Mouse (Mus musculus) intestine, postnatal 0 days (tissue): Measurements from ENCODE around the gene Dnajb3. TPM values are rescaled to one million over a fixed set of nuclear protein-coding genes. Genes with fewer than 3 reads are reported as not detected.
"Not testable (repeated sequence)": the region's sequence is repeated elsewhere in the genome, so short reads cannot be mapped to it uniquely, and the experiment has no call there.

Experiments
- ATAC-seq: fragments of 200-750 bp; cut with Nextera tagmentation; 2 replicates; pipeline ENCODE4 v1.8.0; 2017; ENCODE audit warnings: mild to moderate bottlenecking, moderate TSS enrichment, moderate library complexity
- H3K27ac ChIP-seq: fragments of 300-500 bp; sonication (generic); 2 replicates; pipeline ENCODE4 v1.5.1; 2014; ENCODE audit warnings: mild to moderate bottlenecking, low read depth, low read length, moderate library complexity
- H3K27me3 ChIP-seq: fragments of 300-500 bp; sonication (generic); replicated peaks from 2 replicates; pipeline ENCODE4 v1.6.1; 2014; ENCODE audit warnings: low read length, mixed read lengths; ENCODE audit not compliant: control insufficient read depth, insufficient read depth
- H3K36me3 ChIP-seq: fragments of 300-500 bp; sonication (generic); 2 replicates; pipeline ENCODE4 v1.6.1; 2014; ENCODE audit warnings: mild to moderate bottlenecking, moderate library complexity; ENCODE audit not compliant: control insufficient read depth, insufficient read depth
- H3K4me1 ChIP-seq: fragments of 300-500 bp; sonication (generic); replicated peaks from 2 replicates; pipeline ENCODE4 v1.6.1; 2014; ENCODE audit warnings: antibody characterized with exemption, low read length, mixed read lengths; ENCODE audit not compliant: control insufficient read depth, insufficient read depth
- H3K4me2 ChIP-seq: fragments of 300-500 bp; sonication (generic); replicated peaks from 2 replicates; pipeline ENCODE4 v1.6.1; 2014; ENCODE audit warnings: low read depth, mild to moderate bottlenecking, moderate library complexity
- H3K4me3 ChIP-seq: fragments of 300-500 bp; sonication (generic); 2 replicates; pipeline ENCODE4 v1.5.1; 2014; ENCODE audit warnings: low read depth, low read length
- H3K9ac ChIP-seq: fragments of 300-500 bp; sonication (generic); 2 replicates; pipeline ENCODE4 v1.6.1; 2014; ENCODE audit warnings: mild to moderate bottlenecking, low read depth, low read length
- H3K9me3 ChIP-seq: fragments of 300-500 bp; sonication (generic); 2 replicates; pipeline ENCODE4 v1.6.1; 2016; ENCODE audit warnings: mixed run types; ENCODE audit not compliant: control insufficient read depth
- CTCF ChIP-seq: sonication (generic); IDR thresholded peaks from 2 replicates; pipeline ENCODE4 v1.5.1; 2016; ENCODE audit warnings: low read depth, mild to moderate bottlenecking, control low read depth, antibody characterized with exemption, moderate library complexity
- WGBS: fragments of 180-500 bp; shearing (Covaris S2); extraction: QIAGEN DNeasy Blood & Tissue Kit; methylation state at CpG from one replicate; pipeline ENCODE4 v1.1.7; 2014; 5-methylcytosine and 5-hydroxymethylcytosine counted together
- polyA plus RNA-seq: library from polyadenylated mRNA; unstranded; fragments of >200 nt; fragmentation: Nextera tagmentation; extraction: Ambion mirVana; gene quantifications from 2 replicates; pipeline ENCODE4 v1.2.1, GENCODE M21; 2015

Gene Dnajb3
- polyA plus RNA-seq, 1 experiment from 2014 or later, result 11.5 TPM

- no peak overlapping the region for H3K4me2 ChIP-seq
- H3K9ac ChIP-seq, result no peak overlapping the region
- H3K27ac ChIP-seq, result no peak overlapping the region
- no peak for ATAC-seq
- H3K27me3 ChIP-seq, result no peaks in the 10 kb centered on the region
- H3K36me3 ChIP-seq, result no peaks in the 10 kb centered on the region
- 62% methylated on average over 2 of the region's 2 CpGs for WGBS
- no peaks in the 10 kb centered on the region for H3K4me1 ChIP-seq
- no peaks in the 10 kb centered on the region for H3K9me3 ChIP-seq
- no peak for TF ChIP-seq CTCF
- H3K4me3 ChIP-seq, result no peak overlapping the region
These were observed 5.6 kb downstream of the Dnajb3 start for GRCm38 (mm10) chr1:88199996-88200395.

- no peak for ATAC-seq
- H3K4me2 ChIP-seq, result no peak overlapping the region
- TF ChIP-seq CTCF, result no peak
- 82% methylated on average over 3 of the region's 3 CpGs for WGBS
- no peak overlapping the region for H3K27ac ChIP-seq
- H3K4me1 ChIP-seq, result no peaks in the 10 kb centered on the region
- H3K36me3 ChIP-seq, result no peaks in the 10 kb centered on the region
- H3K4me3 ChIP-seq, result no peak overlapping the region
- H3K9me3 ChIP-seq, result no peaks in the 10 kb centered on the region
- no peaks in the 10 kb centered on the region for H3K27me3 ChIP-seq
- no peak overlapping the region for H3K9ac ChIP-seq
These were observed 8.1 kb downstream of the Dnajb3 start for GRCm38 (mm10) chr1:88197443-88197842.

GRCm38 (mm10) chr1:88195687-88196086 lies 9.9 kb downstream of the Dnajb3 start:
- H3K4me3 ChIP-seq, result no peak overlapping the region
- TF ChIP-seq CTCF, result peak; percentile 40
- ATAC-seq, result no peak
- no peak overlapping the region for H3K4me2 ChIP-seq
- H3K9ac ChIP-seq, result no peak overlapping the region
- H3K27ac ChIP-seq, result no peak overlapping the region
- 86% methylated on average over 1 of the region's 1 CpGs for WGBS
- H3K9me3 ChIP-seq, result no peaks in the 10 kb centered on the region
- no peaks in the 10 kb centered on the region for H3K27me3 ChIP-seq
- no peaks in the 10 kb centered on the region for H3K36me3 ChIP-seq
- no peaks in the 10 kb centered on the region for H3K4me1 ChIP-seq

- no peaks in the 10 kb centered on the region for H3K9me3 ChIP-seq
- H3K9ac ChIP-seq, result no peak overlapping the region
- no peak for TF ChIP-seq CTCF
- no peaks in the 10 kb centered on the region for H3K36me3 ChIP-seq
- H3K4me2 ChIP-seq, result no peak overlapping the region
- H3K27ac ChIP-seq, result no peak overlapping the region
- H3K4me1 ChIP-seq, result no peaks in the 10 kb centered on the region
- no peaks in the 10 kb centered on the region for H3K27me3 ChIP-seq
- H3K4me3 ChIP-seq, result no peak overlapping the region
- whole genome bisulfite sequencing, result 72% methylated on average over 3 of the region's 3 CpGs
- ATAC-seq, result no peak
These were observed 13.4 kb downstream of the Dnajb3 start for GRCm38 (mm10) chr1:88192136-88192535.

GRCm38 (mm10) chr1:88186325-88186935 lies 19.2 kb downstream of the Dnajb3 start:
- Histone ChIP-seq H3K9me3 (no peaks in the 10 kb centered on the region), H3K4me2 (no peak overlapping the region), H3K4me3 (no peak overlapping the region), H3K9ac (no peak overlapping the region), H3K4me1 (no peaks in the 10 kb centered on the region), H3K36me3 (no peaks in the 10 kb centered on the region), H3K27me3 (no peaks in the 10 kb centered on the region), H3K27ac (no peak overlapping the region)
- WGBS, result 68% methylated on average over 5 of the region's 5 CpGs
- no peak for TF ChIP-seq CTCF
- ATAC-seq, result peak; percentile 53

GRCm38 (mm10) chr1:88179657-88180056 lies 25.9 kb downstream of the Dnajb3 start:
- 95% methylated on average over 1 of the region's 1 CpGs for WGBS
- TF ChIP-seq CTCF, result no peak
- no peak overlapping the region for H3K4me2 ChIP-seq
- H3K36me3 ChIP-seq, result peaks cover 3% of the 10 kb centered on the region; the same call in 1 of the 2 replicates
- no peak overlapping the region for H3K4me3 ChIP-seq
- no peaks in the 10 kb centered on the region for H3K4me1 ChIP-seq
- no peak overlapping the region for H3K9ac ChIP-seq
- no peaks in the 10 kb centered on the region for H3K27me3 ChIP-seq
- H3K27ac ChIP-seq, result no peak overlapping the region
- no peak for ATAC-seq
- peaks cover 3% of the 10 kb centered on the region; the same call in 1 of the 2 replicates for H3K9me3 ChIP-seq

GRCm38 (mm10) chr1:88172190-88172589 lies 33.4 kb downstream of the Dnajb3 start:
- H3K27ac ChIP-seq, ATAC-seq, H3K27me3 ChIP-seq, H3K36me3 ChIP-seq, H3K4me1 ChIP-seq, H3K4me2 ChIP-seq, H3K4me3 ChIP-seq, H3K9ac ChIP-seq, H3K9me3 ChIP-seq: not testable (repeated sequence)
- WGBS, result 70% methylated on average over 5 of the region's 7 CpGs
